Mouse (Mus musculus): ENCODE data around the gene Brsk1. TPM values are rescaled to one million over a fixed set of nuclear protein-coding genes. Genes with fewer than 3 reads are reported as not detected.

Brsk1 gene
- total and polyA plus RNA-seq, 3 experiments = 0.89 to 1.7 (median 1.5) TPM

GRCm38 (mm10) chr7:4684203-4684602, 6.2 kb upstream of the Brsk1 start:
- Histone ChIP-seq H3K79me2 (replicated peaks; ENCODE audit: control insufficient read depth, insufficient read depth, low read length) (no peaks in the 10 kb centered on the region), H3K36me3 (ENCODE audit: control insufficient read depth, insufficient read depth, low read length) (0 out of 2 replicates have a peak, but pooled peaks cover 2% of the 10 kb centered on the region), H3K4me3 (peak overlapping the region; percentile 91), H3K4me1 (ENCODE audit: control insufficient read depth, insufficient read depth, low read length) (peaks cover 5% of the 10 kb centered on the region), H3K9ac (ENCODE audit: low read depth, low read length) (peak overlapping the region; percentile 50; the same call in 1 of the 2 replicates), H3K27ac (peak overlapping the region; percentile 78), H3K27me3 (ENCODE audit: control insufficient read depth, insufficient read depth, low read length) (no peaks in the 10 kb centered on the region)
- DNase-seq = peak; percentile 11 to 25
- intact Hi-C loops (cut with DNase I) = loop anchor here (2.0 to 10.0 kb wide), 2 partner anchors 25 to 381 kb away; partner anchors contain the start of genes Ppp6r1 and U2af2
- WGBS = 3% methylated on average over 13 of the region's 13 CpGs
- TF ChIP-seq CTCF (IDR thresholded peaks at IDR 0.05) = no peak
- TF ChIP-seq POLR2A (IDR thresholded peaks at IDR 0.05; ENCODE audit: insufficient read depth, low read depth, low read length) = no peak
- no peak for TF ChIP-seq EP300 (IDR thresholded peaks at IDR 0.05; ENCODE audit: insufficient read depth, low read depth, low read length)

GRCm38 (mm10) chr7:4684632-4685417, 5.6 kb upstream of the Brsk1 start, which contains the start of gene Hspbp1:
Gene Hspbp1, minus strand, starts transcription at chr7:4685068.
- peak within 1 kb of the TSS; percentile 50 for H3K9ac ChIP-seq (ENCODE audit: low read depth, low read length)
- no peaks in the 10 kb centered on the region for H3K79me2 ChIP-seq (replicated peaks; ENCODE audit: control insufficient read depth, insufficient read depth, low read length)
- TF ChIP-seq EP300 (IDR thresholded peaks at IDR 0.05; ENCODE audit: insufficient read depth, low read depth, low read length) = peak; percentile 75
- 0 out of 2 replicates have a peak, but pooled peaks have one; percentile 3 for TF ChIP-seq CTCF (IDR thresholded peaks at IDR 0.05)
- TF ChIP-seq POLR2A (IDR thresholded peaks at IDR 0.05; ENCODE audit: insufficient read depth, low read depth, low read length) = peak; percentile 43
- H3K4me3 ChIP-seq = peak within 1 kb of the TSS; percentile 91
- intact Hi-C loops (cut with DNase I) = loop anchor here (1.0 to 10.0 kb wide), 6 partner anchors 26 to 993 kb away; partner anchors contain the start of genes Mboat7, Ppp6r1, Rpl28 and Tsen34
- DNase-seq = peak; percentile 93 to 96
- 0 out of 2 replicates have a peak, but pooled peaks cover 2% of the 10 kb centered on the region for H3K36me3 ChIP-seq (ENCODE audit: control insufficient read depth, insufficient read depth, low read length)
- peak within 1 kb of the TSS; percentile 78 for H3K27ac ChIP-seq
- H3K27me3 ChIP-seq (ENCODE audit: control insufficient read depth, insufficient read depth, low read length) = no peaks in the 10 kb centered on the region
- under 1% methylated on average over 32 of the region's 32 CpGs for WGBS
- peaks cover 5% of the 10 kb centered on the region for H3K4me1 ChIP-seq (ENCODE audit: control insufficient read depth, insufficient read depth, low read length)

- H3K27me3 ChIP-seq (ENCODE audit: control insufficient read depth, insufficient read depth, low read length) = no peaks in the 10 kb centered on the region
- peak overlapping the region; percentile 64 for H3K9ac ChIP-seq (ENCODE audit: low read depth, low read length)
- H3K4me1 ChIP-seq (ENCODE audit: control insufficient read depth, insufficient read depth, low read length) = no peaks in the 10 kb centered on the region
- DNase-seq = peak; percentile 9 to 31
- H3K27ac ChIP-seq = 0 out of 2 replicates have a peak overlapping the region, but pooled peaks have one; percentile 17
- H3K4me3 ChIP-seq = peak overlapping the region; percentile 40
- intact Hi-C loops (cut with DNase I) = no loop called here
- H3K36me3 ChIP-seq (ENCODE audit: control insufficient read depth, insufficient read depth, low read length) = no peaks in the 10 kb centered on the region
- TF ChIP-seq POLR2A (IDR thresholded peaks at IDR 0.05; ENCODE audit: insufficient read depth, low read depth, low read length) = no peak
- TF ChIP-seq EP300 (IDR thresholded peaks at IDR 0.05; ENCODE audit: insufficient read depth, low read depth, low read length) = no peak
- TF ChIP-seq CTCF (IDR thresholded peaks at IDR 0.05) = no peak
- WGBS = 15% methylated on average over 32 of the region's 35 CpGs
- no peaks in the 10 kb centered on the region for H3K79me2 ChIP-seq (replicated peaks; ENCODE audit: control insufficient read depth, insufficient read depth, low read length)
These were observed 698 bp downstream of the Brsk1 start for GRCm38 (mm10) chr7:4690951-4691653.

- DNase-seq = no peak
- intact Hi-C loops (cut with DNase I) = no loop called here
- Histone ChIP-seq H3K36me3 (ENCODE audit: control insufficient read depth, insufficient read depth, low read length) (no peaks in the 10 kb centered on the region), H3K4me1 (ENCODE audit: control insufficient read depth, insufficient read depth, low read length) (no peaks in the 10 kb centered on the region), H3K27me3 (ENCODE audit: control insufficient read depth, insufficient read depth, low read length) (no peaks in the 10 kb centered on the region), H3K27ac (no peak overlapping the region), H3K79me2 (replicated peaks; ENCODE audit: control insufficient read depth, insufficient read depth, low read length) (no peaks in the 10 kb centered on the region), H3K4me3 (no peak overlapping the region), H3K9ac (ENCODE audit: low read depth, low read length) (no peak overlapping the region)
- WGBS = 80% methylated on average over 6 of the region's 6 CpGs
- TF ChIP-seq EP300 (IDR thresholded peaks at IDR 0.05; ENCODE audit: insufficient read depth, low read depth, low read length) = no peak
- no peak for TF ChIP-seq CTCF (IDR thresholded peaks at IDR 0.05)
- no peak for TF ChIP-seq POLR2A (IDR thresholded peaks at IDR 0.05; ENCODE audit: insufficient read depth, low read depth, low read length)
These were observed 2.6 kb downstream of the Brsk1 start for GRCm38 (mm10) chr7:4693004-4693403.

- Histone ChIP-seq H3K79me2 (replicated peaks; ENCODE audit: control insufficient read depth, insufficient read depth, low read length) (no peaks in the 10 kb centered on the region), H3K9ac (ENCODE audit: low read depth, low read length) (no peak overlapping the region), H3K4me3 (no peak overlapping the region), H3K36me3 (ENCODE audit: control insufficient read depth, insufficient read depth, low read length) (no peaks in the 10 kb centered on the region), H3K4me1 (ENCODE audit: control insufficient read depth, insufficient read depth, low read length) (no peaks in the 10 kb centered on the region), H3K27me3 (ENCODE audit: control insufficient read depth, insufficient read depth, low read length) (no peaks in the 10 kb centered on the region), H3K27ac (no peak overlapping the region)
- TF ChIP-seq POLR2A (IDR thresholded peaks at IDR 0.05; ENCODE audit: insufficient read depth, low read depth, low read length) (no peak), EP300 (IDR thresholded peaks at IDR 0.05; ENCODE audit: insufficient read depth, low read depth, low read length) (no peak), CTCF (IDR thresholded peaks at IDR 0.05) (no peak)
- 77% methylated on average over 8 of the region's 8 CpGs for WGBS
- intact Hi-C loops (cut with DNase I) = no loop called here
- no peak for DNase-seq
These were observed 11.9 kb downstream of the Brsk1 start for GRCm38 (mm10) chr7:4702334-4702733.

Data from heart, adult 2 months (tissue).